Mouse (Mus musculus) lung, adult 2 months (tissue): ENCODE data around the gene Ugt1a9.

Experiments
- CTCF ChIP-seq: fragments of 200-500 bp; IDR thresholded peaks from 2 replicates; pipeline ENCODE4 v1.5.1; 2011; ENCODE audit warnings: mild to moderate bottlenecking, low read length, control low read depth; ENCODE audit not compliant: insufficient read depth
- POLR2A ChIP-seq: fragments of 200-500 bp; IDR thresholded peaks from 2 replicates; pipeline ENCODE4 v1.6.1; 2011; ENCODE audit warnings: low read depth, mild to moderate bottlenecking, control low read depth, low read length, borderline replicate concordance; ENCODE audit errors: extremely low read depth

DNA sequence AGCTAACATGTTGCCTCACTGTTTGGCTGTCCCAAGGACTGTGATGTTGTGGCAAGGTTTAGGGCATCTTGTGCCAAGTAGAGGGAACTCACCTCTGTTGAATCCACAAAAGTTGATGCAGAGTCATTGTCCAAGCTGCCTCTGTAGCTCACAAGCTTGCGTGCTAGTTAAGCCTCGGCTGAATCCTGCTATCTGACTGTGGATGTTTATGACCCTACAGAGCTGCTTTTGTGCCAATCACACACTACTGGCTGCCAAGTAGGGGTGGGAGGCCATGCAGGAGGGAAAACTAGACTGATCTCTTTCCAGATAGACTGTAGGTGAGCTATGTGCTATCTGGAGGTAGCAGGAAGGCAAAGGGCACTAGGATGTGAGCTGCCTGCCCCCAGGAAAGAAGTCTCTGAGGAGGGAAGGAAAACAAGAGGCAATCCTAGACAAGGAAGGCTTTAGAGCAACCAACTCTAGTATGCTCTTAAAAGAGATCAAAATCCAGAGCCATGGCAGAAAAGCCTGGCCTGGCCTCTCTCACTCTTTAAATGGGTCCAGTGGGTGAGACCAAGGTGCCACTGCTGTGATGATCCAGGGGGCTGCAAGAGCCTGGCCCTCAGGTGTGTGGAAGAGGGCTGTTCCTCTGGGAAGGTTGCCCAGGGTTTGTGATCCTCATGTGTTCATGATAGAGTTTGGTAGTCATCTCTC, 143.3 kb downstream of the Ugt1a9 start:
- TF ChIP-seq CTCF (no peak), POLR2A (no peak)
